Mouse (Mus musculus): Measurements from ENCODE around the gene Gp1ba.
A peak's percentile ranks its signal among the peaks of the same experiment; 100 is the strongest.

The Gp1ba gene

DNA sequence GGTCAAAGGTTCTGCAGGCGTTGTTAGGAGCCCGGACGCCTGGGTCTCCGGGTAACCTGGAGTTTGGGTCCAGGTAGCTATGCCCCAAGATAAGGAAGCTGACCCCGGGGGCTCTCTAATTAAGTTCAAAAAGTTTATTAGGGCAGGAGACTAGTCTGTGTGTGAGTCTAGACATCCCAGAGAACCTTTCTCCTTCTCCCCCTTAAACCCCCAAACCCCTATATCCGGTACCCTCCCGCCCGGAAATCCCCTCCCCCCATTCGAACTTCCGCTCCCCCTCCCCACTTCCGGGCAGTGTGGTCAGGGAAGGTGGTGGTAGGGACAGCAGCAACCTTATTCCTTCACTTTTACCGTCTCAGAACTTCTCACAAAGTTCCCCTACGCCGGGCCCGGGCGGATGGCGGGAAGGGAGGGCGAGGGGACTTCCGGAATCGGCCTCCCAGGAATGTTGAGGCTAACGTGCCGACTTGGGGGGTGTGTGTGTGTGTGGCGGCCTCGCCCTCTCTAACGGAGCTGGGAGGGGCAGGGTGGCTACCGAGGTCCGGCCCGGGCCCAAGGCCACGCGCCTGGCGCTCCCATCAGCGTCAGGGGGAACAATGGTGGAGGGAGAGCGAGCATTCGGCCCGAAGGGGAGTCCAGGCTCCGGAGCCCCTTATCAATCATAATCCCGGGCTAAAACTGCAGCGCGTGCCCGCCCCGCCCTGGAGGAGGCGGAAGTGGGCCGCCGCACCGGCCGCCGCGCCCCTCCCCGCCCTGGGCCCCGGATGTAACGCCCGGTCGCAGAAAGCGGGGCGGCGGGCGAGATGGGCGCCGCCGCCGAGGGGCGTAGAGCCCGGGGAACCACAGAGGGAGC is 14.6 kb downstream of the Gp1ba start:
- no peak for DNase-seq (ENCODE audit: low spot score)

GRCm38 (mm10) chr11:70654198-70654922 is 15.4 kb downstream of the Gp1ba start, which contains the start of gene Pfn1:
Gene Pfn1 (minus strand): TSS chr11:70654644.
- DNase-seq (ENCODE audit: low spot score), result peak; percentile 47

DNA sequence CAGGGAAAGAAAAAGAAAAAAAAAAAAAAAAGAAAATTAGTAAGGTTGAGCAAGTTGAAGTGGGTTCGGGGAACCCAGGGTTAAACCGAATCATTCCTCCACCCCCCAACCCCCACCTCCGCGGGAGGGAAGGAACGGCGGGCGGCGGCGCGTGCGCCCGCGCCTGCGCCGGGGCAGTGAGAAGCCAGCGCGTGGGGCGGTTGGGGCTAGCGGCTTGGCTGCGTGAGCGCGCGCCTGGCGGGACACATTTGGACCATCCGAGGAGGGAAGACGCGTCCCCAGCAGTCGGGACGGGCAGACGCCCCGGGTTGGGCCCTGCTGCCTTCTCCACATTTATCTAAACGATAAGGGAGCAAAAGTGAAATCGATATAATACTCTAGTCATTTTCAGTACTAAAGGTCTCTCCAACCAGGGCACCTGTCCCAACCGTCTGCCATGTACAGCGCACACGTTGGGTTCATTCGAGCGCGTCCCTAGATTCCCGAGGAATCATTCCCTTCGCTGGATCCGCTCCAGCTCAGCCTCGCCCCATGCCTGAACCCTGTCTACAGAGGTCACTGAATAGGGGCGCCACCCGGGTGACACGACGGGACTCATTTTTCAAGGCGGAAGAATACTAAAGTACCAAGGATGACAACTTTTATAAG is 16.1 kb downstream of the Gp1ba start:
- peak; percentile 53 for DNase-seq (ENCODE audit: low spot score)

DNA sequence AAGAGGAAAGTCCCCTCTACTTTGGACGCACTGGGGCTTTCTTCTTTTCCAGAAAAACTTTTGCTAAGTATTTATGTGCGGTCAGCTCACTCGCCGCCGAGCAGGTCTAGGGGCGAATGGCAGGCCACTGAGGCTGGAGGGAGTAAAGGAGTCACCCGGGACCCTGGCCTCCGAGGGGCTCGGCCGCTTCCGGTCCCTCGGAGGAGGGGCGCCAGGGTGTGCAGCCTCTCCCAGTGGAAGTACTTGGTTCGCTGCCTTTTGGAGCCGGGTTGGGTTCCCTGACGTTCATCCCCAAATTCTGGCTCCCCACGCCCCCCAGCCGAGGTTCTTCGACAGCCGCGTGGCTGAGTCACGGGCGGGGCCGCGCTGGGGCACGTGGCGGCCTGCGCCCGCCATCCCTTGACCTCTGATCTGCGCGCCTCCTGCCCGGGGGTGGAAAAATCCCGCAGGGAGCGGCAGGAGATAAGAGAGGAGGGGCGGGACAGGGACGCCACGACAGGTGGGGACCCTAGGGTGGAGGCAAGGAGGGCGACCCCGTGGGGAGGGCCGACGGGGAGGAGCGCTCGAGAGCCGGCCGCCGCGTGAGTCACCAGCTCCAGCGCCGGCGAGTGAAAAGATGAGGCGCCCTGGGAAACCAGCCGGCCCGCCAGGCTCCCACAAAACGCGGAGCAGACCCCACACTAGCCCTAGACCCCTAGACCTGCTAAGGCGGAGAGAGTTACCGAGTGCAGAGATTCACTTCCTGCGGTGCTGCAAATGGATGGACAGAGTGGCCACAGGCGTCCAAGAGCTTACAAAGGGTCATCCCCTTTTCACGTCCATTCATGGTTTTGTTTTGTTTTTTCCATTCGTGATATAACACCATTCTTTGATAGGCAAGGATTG is 16.9 kb downstream of the Gp1ba start:
- no peak for DNase-seq (ENCODE audit: low spot score)

- no peak for DNase-seq (ENCODE audit: low spot score)
Measured at GRCm38 (mm10) chr11:70656456-70656927, 17.6 kb downstream of the Gp1ba start.

GRCm38 (mm10) chr11:70656964-70657363 is 18.0 kb downstream of the Gp1ba start, which contains the start of gene Eno3:
Gene Eno3 (plus strand): TSS chr11:70657202.
- DNase-seq (ENCODE audit: low spot score), result no peak

DNA sequence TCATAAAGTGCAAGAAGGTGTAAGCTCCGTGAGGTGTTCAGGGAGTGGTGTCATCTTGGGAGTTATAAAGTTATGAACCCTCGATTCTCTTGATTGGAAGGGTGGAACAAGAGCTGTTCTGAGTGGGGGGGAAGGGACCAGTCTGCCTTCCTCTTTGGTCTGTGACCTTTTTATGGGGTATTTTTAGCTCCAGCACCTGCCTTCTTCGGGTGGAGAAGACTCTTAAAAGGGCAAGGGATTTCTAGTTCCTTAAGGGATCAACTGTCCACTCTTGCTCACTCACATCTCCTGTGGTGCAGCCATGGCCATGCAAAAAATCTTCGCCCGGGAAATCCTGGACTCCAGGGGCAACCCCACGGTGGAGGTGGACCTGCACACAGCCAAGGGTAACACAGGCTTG is 18.7 kb downstream of the Gp1ba start:
- DNase-seq (ENCODE audit: low spot score), result no peak

GRCm38 (mm10) chr11:70657991-70658390 is 19.1 kb downstream of the Gp1ba start:
- no peak for DNase-seq (ENCODE audit: low spot score)

DNA sequence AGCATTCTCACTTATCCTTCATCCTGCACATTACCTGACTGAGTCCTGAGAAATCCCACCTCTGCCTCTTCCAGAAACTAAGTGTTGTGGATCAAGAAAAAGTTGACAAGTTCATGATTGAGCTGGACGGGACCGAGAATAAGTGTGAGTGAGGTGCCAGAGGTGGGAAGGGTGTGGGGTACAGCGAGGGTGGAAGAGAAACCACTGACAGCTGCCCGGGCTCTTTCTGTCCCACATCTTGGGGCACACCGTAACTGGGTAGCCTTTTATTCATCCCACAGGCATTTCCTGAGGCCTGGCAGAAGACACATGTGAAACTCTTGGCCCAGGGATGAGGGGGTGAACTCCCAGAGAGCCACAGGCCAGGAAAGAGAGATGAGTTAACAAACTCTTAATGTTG is 19.6 kb downstream of the Gp1ba start:
- DNase-seq (ENCODE audit: low spot score), result no peak

DNA sequence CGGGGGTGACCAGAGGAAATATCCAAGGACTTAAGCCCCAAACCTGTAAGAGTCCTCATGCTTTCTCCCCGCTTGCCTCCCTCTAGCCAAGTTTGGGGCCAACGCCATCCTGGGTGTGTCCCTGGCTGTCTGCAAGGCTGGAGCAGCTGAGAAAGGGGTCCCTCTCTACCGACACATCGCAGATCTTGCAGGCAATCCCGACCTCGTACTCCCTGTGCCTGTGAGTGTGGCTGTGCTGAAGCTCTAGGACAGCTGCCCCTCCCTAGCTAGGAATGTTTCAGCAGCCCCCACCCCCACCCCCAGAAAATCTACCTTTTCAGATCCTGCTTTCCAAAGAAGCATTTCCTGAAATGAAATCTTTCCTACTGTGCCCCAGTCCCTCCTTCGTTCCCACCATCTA is 20.0 kb downstream of the Gp1ba start:
- DNase-seq (ENCODE audit: low spot score), result no peak

DNA sequence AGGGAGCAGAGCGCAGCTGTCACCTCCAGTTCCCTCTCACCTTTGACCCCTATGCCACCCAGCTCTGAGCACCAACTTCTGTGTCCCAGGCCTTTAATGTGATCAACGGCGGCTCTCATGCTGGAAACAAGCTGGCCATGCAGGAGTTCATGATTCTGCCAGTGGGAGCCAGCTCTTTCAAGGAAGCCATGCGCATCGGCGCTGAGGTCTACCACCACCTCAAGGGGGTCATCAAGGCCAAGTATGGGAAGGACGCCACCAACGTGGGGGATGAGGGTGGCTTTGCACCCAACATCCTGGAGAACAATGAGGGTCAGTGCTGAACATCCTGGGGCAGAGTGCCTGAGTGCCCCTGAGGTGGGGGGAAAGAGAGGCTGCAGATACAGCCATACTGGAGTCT is 21.6 kb downstream of the Gp1ba start:
- DNase-seq (ENCODE audit: low spot score), result no peak

GRCm38 (mm10) chr11:70663101-70663500 is 24.2 kb downstream of the Gp1ba start:
- DNase-seq (ENCODE audit: low spot score), result no peak

GRCm38 (mm10) chr11:70663957-70664356 is 25.0 kb downstream of the Gp1ba start:
- no peak for DNase-seq (ENCODE audit: low spot score)

GRCm38 (mm10) chr11:70664741-70665140 is 25.8 kb downstream of the Gp1ba start:
- DNase-seq (ENCODE audit: low spot score), result no peak

DNA sequence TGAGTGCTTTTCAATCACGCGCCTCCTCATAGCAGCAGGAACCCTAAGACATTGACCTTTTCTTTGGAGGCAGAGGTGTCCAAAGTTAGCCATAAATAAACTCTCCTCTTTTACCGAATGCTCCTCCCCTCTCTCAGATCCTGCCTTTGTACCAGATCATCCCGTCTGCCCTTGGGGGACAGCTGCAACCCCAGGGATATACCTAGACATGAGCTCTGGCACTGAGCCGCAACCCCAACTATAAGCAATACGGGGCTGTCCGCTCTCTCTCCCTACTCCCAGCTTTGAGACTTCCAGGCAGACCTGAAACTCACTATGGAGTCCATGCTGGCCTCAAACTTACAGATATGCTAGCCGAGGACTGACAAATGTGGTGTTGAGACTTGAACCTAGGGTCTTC is 27.8 kb downstream of the Gp1ba start:
- no peak for DNase-seq (ENCODE audit: low spot score)

DNA sequence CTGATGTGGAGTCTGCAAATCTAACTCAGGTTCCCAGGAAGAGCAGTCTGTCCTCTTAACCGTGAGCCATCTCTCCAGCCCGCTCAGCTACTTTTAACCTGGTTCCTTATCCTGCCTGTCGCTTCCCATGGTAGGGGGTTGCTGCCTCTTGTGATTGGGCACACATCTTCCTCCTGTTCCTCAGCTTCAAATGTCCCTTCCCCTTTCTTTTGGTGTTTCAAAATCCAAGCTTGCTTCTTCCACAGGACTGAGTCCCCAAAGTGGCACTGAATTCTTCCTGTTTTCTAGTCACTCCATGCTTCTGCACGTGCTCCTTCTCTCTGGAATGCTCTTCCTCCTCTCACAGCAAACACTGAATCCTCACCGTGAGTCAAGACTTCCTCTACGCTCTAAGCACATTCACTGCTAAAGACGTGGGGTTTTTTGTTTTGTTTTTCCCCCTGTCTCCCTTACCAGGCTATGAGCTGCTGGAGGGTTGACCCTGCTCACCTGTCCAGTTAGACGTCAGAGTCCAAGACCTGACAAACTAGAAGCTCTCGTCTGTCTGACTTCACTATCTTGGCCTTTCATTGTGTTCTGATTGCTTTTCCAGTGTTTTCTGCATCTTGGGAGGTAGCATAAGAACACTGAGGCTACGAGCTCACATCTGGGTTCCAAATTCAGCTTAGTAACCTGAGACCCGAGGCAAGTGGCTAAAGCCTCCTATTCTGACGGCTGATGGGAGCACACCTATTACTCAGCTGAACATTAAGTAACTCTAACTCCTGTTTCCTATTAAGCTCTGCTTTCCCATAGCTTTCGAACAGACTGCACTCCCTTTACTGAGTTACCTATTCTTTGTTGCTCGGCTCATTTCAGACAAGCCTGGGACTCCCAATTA is 28.6 kb downstream of the Gp1ba start:
- DNase-seq (ENCODE audit: low spot score), result no peak

- DNase-seq (ENCODE audit: low spot score), result no peak
Measured at GRCm38 (mm10) chr11:70668335-70668770, 29.4 kb downstream of the Gp1ba start.

- peak; percentile 86 for DNase-seq (ENCODE audit: low spot score)
Measured at GRCm38 (mm10) chr11:70668771-70669505, 30.0 kb downstream of the Gp1ba start, which contains the start of gene Spag7. Gene Spag7 (minus strand): TSS chr11:70669416.

- DNase-seq (ENCODE audit: low spot score), result no peak
Measured at GRCm38 (mm10) chr11:70669582-70670345, 30.8 kb downstream of the Gp1ba start.
